Mouse (Mus musculus) retina, postnatal 7 days (tissue): ENCODE measurements around the gene Mfap5.
"Not testable (repeated sequence)": the region's sequence is repeated elsewhere in the genome, so short reads cannot be mapped to it uniquely, and the experiment has no call there.

Experiments
- DNase-seq: peaks from one replicate; pipeline ENCODE4 v3.0.0-alpha.2; 2012; ENCODE audit warnings: low read depth, low spot score

The Mfap5 gene

DNA sequence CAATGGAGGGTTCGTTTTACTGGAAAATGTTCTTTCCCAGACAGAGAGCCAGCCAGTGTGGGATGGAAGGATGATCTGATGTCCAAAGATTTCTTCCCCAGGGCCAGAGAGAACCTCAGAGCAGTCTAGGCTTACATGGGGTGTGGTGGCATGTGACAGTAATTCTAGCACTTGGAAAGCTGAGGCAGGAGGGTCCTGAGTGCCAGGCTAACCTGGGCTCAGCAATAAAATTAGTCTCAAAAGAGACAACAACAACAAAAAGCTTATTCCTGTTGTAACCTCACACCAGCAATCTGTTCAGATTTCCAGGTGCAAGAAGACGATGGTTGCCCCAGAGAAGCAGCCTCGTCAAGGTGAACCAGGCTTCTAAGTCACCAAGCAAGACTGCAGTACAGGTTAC lies at the start of gene Mfap5:
Mfap5 (plus strand) TSS at position 301 of the 400 bp plus-strand sequence.
- no peak for DNase-seq

DNA sequence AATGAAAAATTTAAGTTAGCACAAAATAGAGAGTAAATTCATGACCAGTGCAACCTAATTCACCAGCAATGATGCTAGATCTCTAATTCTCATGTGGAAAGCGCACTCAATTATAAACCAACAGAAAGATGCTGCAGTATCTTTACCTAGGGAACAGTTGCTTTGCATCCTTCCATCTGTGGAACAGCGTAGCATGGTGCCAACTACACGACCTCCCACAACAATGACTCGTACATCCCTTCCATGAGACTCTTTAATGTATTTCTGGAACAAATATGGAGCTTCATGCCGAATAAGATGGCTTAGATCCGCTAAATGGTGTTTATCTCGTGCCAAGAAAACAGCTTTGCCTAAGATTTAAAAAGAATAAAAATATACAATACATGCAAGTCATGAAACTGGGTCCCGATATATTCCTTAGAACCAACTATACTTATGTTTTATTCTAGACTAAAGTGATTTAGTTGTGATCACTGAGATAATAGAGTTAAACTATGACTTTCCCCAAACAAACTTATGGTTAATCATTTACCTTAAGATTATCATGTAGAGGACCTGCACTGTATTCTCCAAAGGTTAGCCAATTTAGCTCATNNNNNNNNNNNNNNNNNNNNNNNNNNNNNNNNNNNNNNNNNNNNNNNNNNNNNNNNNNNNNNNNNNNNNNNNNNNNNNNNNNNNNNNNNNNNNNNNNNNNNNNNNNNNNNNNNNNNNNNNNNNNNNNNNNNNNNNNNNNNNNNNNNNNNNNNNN lies 46.5 kb upstream of the Mfap5 start:
- no peak for DNase-seq

DNA sequence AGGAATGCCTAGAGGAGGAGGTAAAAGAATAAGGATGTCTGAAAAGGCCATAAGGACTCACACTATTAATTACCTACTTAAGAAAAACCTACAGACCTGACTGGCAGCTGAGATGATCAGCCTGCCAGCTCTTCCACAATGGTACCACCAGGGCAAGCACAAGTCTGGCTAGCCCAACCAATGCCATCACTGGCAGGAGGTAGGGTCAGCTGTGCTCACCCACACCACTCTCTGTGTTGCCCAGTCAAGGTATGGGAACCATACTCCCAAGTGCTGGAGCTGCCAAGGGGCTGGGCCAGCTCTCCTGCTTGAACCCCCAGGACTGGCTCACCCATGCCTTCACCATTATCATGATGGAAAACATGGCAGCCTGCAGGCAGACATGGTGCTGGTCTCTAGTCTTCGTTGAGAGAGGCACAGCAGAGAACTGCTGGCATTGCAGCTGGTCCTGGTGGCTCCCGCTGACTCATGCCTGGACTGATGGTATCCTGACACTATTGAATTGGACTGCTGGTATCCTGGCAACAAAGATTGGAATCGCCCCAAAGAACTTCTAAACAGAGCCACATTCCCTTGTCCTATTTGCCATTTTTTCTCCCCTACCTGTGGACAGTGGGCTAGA lies 39.4 kb upstream of the Mfap5 start:
- DNase-seq: no peak

DNA sequence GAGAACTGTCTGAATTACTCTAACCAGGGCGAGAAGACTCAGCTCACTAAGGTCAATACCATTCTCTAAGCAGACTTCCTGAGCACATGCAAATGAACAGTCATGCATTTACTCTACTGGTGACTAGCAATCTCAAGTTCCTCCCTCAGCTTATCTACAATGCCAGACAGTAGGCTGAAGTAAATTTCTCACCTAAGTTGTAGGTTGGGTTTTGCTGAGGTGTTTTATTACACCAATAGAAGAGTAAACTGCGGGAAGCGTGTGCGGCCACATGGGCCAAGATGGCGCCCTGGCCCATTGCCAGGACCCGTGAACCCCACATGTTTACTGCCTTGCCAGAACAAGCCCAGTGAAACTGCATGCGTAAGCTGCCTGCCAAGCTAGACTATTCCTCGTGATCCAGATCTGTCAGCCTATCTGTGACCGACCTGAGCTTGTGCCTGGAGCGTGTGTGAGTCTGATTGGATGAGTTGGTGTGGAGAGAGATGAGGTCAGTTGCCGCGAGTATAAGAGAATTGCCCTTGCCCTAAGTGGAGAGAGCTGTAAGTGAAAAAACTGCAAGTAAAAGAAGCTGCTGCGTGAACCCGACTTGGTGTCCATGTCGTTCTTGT lies 36.5 kb upstream of the Mfap5 start:
- DNase-seq: no peak

DNA sequence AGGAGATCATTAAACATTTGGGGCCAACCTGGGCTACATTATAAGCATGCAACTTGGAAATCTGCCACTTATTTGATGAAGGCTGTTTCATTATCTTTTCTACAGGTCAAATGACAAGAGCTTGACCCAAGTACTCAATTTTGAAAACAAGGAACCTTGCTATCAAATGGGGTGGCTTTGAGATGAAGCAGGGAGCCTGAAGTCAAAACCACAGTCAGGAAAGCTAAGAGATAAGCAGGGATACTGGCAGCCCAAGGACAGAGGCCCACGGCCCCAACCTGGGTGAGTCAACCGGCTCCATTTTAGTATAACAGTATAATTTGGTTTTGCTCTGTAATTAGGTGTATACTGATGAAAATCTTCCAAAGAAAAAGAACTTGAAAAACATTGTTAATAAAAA lies 35.4 kb upstream of the Mfap5 start:
- no peak for DNase-seq

DNA sequence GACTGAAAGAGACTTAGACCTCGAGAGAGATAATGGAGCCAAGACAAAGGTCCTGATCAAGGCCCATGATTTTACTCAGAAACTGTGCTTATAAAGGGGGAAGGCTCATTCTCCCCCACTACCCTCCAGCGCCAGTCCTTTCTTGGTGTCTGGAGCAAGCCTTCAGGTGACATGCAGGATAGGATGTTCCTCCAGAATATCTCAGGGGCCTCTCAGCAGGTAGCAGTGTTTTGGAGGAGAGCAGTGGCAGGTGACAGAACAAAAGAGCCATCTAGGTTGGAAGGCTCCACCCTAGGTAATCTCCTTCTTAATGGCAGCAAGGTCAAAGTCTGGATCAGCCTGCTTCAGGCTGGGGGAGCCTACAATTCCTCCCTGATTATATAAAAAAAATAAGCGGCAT lies 34.2 kb upstream of the Mfap5 start:
- DNase-seq: not testable (repeated sequence)

DNA sequence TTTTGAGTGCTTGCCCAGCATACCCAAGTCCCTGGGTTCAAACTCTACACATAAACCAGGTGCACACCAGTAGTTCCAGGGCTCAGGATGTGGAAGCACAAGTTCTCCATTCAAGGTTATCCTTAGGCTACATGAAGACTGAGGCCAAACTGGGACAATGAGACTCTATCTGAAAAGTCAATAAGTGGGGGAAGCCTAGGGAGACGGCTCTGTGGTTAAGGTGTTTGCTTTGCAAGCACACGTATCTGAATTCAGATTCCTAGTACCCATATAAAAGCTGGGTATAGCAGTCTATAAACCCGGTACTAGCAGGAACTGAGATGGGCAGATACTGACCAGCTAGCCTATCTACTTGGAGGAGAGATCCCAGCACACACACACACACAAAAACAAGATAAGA lies 27.6 kb upstream of the Mfap5 start:
- DNase-seq: no peak

DNA sequence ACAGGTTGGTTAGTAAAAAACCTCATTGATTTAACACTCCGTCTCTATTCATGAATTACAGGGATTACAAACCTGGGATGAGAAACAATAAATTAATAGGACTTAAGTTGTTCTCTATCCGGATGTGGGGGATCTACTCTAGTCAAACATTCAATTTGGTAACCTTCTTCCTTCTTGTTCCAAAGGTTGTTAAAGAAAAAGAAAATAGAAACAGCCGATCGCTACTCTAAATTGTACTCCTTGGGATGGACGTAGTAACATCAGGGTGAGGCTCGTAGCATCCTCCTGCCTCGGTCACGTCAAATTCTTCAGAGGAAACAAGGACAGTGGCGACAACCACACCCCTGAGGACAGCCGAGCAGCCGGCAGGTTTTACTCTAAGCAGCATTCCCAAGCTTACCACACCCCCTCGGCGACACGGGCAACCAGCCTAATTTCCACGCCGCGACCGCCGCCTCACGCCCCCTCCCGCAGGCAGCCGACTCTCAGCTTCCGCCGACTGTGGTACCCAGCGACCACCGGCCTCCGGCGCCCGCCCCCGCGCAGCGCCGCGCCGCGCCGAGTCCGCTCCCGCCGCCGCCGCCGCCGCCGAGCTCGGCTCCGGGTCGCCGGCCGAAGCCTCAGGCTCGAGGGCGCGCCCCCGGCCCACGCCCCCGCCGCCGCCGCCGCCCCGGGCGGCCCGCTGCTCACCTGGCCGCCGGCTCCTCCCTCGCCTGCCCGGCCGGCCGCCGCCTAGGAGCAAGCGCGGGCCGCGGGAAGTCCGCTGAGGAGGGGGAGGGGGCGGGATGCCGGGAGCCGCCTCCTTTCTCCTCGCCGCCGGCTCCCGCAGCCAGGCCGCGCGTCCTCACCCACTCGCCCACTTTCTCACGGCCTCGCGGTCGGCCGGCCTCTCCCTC lies 20.0 kb upstream of the Mfap5 start:
- DNase-seq: no peak

DNA sequence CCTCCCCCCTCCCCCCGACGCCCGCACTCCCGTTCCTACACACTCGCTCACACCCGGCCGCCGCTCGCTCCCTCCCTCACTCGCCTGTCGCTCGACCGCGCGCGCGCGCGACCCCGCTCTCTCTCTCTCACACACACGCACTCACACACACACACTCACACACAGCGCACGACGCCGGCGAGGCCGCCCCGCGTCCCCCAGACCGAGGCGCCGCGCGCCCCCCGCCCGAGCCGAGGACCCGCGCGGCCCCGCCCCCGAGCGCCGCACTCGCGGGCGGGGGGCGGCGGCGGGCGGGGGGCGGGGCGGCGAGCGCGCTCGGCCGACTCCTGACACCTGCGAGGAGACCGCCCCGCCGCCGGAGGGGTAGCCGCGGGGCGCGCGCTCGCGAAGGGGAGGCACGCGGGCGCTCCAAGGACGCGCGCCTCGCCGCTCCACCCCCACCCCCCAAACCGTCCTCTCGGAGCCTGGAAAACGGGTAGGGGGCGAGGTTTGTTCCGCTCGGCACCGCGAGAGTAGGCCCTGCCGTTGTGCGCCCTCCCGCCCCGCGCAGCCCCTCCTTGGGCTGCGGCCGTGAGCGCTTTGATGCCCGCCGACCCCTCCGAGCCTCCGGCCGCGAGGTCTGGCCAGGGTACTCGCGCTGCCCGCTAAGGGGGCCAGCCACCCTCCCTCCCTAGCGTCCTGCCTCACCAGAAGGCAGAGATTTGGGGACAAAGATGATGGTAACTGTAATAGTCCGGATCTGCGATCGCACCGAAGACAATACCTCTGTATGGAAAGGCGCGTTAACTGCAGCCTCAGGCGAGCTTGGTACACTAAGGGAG lies 19.1 kb upstream of the Mfap5 start:
- peak; percentile 79 for DNase-seq

DNA sequence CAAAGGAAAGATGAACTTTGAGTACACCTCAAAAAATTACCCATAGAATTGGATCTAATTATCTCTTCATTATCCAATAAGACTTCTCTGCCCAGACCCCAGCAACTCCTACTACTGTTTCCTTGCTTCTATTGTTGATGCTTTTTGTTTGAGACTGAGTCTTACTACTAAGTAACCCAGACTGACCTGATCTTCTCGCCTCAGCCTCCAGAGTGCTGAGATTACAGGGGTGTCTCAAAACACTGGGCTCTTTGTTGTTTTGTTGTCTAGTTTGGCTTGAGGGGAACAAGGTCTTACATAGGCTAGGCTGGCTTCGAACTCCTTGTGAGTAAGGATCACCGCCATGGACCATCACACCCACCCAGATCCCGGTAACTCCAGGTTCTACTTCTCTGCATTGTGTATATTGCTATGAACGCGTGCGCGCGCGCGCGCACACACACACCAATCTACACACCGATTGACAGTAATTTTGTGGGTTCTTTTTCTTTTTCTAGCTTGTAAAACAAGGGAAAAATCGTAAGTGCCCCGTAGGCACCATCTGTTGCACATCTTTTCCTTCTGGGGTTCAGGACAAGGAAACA lies 14.6 kb upstream of the Mfap5 start:
- no peak for DNase-seq

DNA sequence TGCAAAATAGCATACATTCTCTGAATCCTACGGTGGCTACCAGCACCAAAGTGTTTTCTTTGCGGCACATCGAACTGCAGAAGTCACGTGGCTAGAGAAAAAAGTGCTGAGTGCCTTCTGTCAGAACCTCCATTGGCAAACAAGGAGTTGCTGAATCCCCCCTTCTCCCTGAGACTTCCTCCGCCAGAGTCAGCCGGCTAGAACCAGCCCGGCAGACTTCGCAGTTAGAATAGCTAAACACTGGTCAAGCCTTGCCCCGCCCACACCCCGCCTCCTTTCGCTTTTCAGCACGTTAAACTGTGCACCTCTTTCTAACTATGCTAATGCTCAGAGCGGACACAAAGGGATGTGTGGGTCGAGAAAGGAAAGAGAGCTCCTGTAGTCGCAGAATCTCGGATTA lies 14.1 kb upstream of the Mfap5 start:
- DNase-seq: peak; percentile 50

DNA sequence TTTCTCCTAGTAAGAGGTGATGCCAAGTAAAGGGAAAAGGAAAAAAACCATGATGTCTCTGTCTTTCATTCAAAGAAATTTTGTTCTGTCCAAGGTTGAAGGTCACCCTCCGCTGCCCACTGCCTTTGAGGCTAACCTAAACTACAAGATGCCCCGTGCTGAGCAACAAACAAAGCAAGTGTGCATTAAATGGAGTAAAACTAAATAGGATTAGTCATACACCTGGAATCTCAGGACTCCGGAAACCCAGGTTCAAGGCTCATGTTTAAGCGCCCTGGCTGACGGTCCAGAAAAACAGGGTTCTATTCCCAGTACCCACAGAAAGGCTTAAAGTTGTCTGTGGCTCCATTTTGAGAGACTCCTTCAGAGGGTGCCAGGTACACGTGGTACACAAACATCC lies 13.2 kb upstream of the Mfap5 start:
- no peak for DNase-seq

DNA sequence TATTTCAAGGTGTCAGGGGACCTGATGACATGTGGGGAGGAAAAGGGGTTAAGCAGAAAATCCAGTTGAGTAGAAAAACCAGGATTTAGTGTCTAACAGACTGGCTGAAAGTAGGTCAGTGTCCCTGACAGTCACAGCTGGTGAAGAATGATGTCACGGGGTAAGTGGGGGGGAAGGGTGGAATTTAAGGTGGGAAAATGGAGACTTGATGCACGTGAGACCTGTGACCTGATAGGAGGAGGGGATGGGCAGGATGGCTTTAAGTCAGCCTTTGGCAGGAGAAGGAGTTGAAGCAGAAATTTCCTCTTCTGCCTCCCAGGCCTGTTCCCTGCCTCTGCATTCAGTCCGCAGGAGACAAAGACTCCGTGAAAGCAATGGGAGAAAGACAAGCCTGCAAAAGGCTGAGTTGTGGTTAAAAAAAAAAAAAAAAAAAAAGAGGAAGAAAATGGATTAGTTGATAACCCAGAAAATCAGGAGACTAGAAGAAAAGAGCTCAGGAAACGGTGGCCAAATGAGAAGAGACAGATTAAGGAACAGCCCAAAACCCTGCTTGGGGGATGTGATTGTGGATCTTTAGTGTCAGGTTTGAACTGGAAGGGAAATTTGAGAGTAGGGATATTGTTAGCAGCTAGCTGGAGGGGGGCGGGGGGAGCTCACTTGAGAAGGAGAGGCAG lies 11.7 kb upstream of the Mfap5 start:
- peak; percentile 44 for DNase-seq

DNA sequence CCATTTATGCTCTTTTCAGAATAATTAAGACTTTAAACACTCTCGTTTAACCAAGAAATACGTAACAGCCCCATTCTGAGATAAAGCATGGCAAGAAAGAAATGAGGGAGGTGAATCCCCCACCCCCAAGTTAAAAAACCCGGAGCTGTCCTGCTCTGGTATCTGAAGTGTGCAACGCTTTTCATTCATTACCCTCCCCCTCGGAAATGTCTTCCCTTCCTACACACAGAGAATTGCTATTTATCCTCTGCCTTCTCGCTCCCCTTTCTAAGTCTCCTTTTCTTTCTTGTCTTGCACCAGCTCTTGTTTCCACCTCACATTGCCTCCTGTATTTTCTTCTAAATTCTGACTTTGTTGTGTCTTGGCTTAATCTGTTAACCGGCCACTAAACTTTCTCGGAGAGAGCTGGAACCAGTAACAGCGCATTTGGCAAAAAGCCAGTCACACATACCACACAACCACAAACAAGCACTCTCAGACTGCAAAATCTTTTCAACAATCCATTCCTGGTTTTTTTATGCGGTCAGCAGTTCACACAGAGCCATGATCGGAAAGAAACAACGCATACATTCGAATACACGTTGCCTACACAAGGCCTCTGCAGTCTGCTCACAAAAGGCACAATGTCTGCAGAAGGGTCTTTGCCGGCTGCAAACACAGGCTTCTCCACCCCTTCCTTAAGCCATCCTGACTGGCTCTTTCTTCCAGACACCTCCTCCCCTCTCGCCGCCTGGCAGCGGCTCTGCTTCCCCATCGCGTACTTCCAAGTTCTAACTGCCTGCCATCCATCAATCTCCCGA lies 10.4 kb upstream of the Mfap5 start:
- no peak for DNase-seq

DNA sequence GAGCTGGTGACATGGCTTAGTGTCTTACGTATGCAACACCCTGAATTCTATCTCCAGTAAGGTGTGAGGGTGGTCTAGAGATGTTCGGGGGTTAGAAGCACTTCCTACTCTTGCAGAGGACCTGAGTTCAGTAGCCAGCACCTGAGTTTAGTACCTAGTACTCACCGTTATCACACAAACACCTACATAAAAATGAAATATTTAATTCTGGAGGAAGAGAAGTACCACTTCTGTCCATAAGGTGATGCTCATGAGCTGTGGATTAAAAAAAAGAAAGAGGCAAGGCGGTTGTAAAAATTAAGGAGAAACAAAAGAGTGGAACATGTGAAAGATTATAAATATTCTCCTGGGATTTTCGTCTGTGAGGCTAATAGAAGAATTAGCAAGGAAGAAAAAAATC lies 9.1 kb upstream of the Mfap5 start:
- no peak for DNase-seq

DNA sequence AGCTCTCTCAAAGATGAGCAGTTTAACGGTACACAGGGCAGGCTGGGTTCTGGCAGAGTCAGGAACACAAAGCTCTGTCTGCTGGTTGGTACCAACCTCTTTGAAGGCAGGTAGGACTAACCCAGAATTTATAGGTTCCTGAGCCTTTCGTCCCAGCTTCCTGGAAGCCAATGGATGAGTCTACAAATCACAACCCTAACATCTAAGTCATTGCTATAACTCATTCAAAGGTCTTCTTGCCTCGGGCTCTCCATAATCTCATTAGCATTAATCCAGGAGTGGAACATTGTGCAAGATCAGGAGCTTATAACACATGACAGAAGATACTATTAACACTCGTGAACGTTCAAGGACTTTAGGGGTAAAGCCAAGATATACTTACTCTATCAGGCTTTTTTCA lies 7.0 kb upstream of the Mfap5 start, which contains the start of gene Rimklb:
Rimklb (minus strand) TSS at position 101 of the 400 bp plus-strand sequence.
- no peak for DNase-seq

DNA sequence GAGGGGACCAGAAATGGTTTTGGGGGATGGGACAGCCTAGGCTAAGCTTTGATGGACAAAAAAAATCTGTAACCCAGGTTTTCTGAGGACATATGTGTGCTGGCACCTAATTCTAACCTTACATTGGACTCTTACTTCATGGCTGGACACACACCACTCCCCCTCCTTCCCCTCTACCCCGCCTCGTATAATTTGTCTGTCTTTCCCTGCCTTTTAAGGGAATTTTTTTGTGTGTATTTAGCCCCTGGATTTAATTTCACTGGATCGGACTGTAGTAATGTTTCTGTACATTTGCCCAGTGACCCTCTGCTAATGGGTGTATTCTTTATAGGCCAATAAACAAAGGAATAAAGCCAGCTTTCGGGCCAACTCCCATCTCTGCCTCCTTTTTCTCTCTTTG lies 604 bp upstream of the Mfap5 start:
- DNase-seq: no peak

DNA sequence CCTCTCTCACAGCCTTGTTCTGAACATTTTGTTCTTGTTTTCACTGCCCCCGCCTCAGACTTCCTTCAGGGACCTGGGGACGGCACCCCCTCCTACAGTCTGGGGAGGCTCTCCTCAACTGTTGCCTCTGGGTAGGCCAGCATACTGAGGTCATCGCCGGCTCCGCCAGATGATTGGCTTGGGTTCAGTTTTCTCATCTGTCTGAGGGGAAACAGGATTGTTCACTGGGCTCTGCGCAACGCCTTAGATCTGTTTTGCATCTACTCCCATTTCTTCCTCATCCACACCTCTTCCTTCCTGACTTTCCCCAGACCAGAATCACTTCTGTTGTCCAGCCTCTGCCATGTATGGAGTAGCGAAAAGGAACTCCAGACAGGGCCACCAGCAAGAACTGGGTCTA lies 2.8 kb downstream of the Mfap5 start:
- DNase-seq: no peak
